Mouse (Mus musculus) Patski (cell line): ENCODE results near the gene Mgmt. TPM values are rescaled to one million over a fixed set of nuclear protein-coding genes. Genes with fewer than 3 reads are reported as not detected.

ENCODE experiments used
- ATAC-seq: fragments of 100-300 bp; one replicate; pipeline ENCODE4 v1.8.0; 2021
- CTCF ChIA-PET: fragments of 350-600 bp; sonication (Branson Sonifier 250); formaldehyde crosslinking; loops from one replicate; lab custom pipeline; 2022; ENCODE audit warnings: inconsistent platforms; lab: Charles Lee
- POLR2A ChIA-PET: fragments of 350-600 bp; sonication (Branson Sonifier 250); formaldehyde crosslinking; loops from one replicate; lab custom pipeline; 2022; ENCODE audit warnings: antibody characterized with exemption, inconsistent platforms; lab: Charles Lee
- DNase-seq: peaks from one replicate; pipeline ENCODE4 v3.0.0-alpha.2; 2011; ENCODE audit warnings: low read depth, low spot score
- H3K27me3 ChIP-seq: fragments of 371-371 bp; one replicate; pipeline ENCODE4 v1.5.1; 2021
- CTCF ChIP-seq: fragments of 100-300 bp; IDR thresholded peaks from one replicate; pipeline ENCODE4 v1.5.1; 2021
- in situ Hi-C: fragments of 300-500 bp; cut with MboI; formaldehyde crosslinking; loops from 3 replicates; pipeline ENCODE4 v1.11.1; 2018; ENCODE audit warnings: low pct_unique_long_range_greater_than_20kb, mixed read lengths
- polyA plus RNA-seq: library from polyadenylated mRNA; unstranded; gene quantifications from one replicate; pipeline ENCODE4 v1.2.3, GENCODE M21; 2021

Gene Mgmt
- polyA plus RNA-seq, 1 experiment from 2014 or later, result not detected

DNA sequence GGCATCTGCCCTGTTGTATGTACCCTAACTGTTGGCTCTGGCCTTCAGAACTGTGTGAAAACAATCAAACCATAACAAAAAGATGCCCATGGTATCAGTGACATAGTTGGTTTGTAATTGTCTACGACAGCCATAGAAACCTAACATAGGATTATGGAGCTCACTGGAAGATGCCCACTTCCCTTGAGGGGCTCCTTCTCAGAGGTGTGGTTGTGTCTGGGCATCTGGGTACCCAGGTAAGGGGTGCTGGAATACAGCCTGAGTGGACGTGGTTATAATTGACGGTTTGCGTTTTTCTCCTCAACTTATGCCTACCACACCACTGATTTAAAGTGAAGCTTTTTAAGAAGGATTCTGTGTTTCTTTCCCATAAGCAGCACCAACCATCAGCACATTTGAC lies 28.5 kb upstream of the Mgmt start:
- no peak for ATAC-seq
- TF ChIP-seq CTCF, result no peak
- H3K27me3 ChIP-seq, result no peaks in the 10 kb centered on the region
- in situ Hi-C loops, result no loop called here
- no peak for DNase-seq
- ChIA-PET POLR2A (no interaction called here), CTCF (no interaction called here)

DNA sequence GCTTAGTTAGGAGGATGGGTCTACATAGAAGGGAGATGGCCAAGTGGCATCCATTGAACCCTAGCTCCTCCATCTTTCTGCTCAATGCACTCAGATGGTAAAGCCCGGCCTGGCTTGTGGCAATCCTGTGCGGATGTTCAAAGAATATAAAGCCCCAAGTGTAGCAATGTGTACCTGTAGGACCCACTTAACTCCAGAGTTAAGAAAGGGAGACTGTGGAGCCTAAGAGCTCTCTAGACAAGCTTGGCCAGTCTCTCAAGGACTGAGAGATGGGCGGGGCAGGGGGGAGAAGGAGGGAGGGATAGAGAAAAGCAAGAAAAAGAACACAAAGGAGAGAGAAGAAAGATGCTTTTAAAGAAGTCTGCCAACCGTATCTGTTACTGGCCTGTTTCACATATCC lies 27.9 kb upstream of the Mgmt start:
- POLR2A ChIA-PET, result no interaction called here
- CTCF ChIA-PET, result no interaction called here
- H3K27me3 ChIP-seq, result no peaks in the 10 kb centered on the region
- DNase-seq, result no peak
- TF ChIP-seq CTCF, result no peak
- no peak for ATAC-seq
- in situ Hi-C loops, result no loop called here

GRCm38 (mm10) chr7:136871535-136871934 lies 22.9 kb upstream of the Mgmt start:
- in situ Hi-C loops, result no loop called here
- H3K27me3 ChIP-seq, result no peaks in the 10 kb centered on the region
- CTCF ChIA-PET, result no interaction called here

GRCm38 (mm10) chr7:136872059-136872458 lies 22.4 kb upstream of the Mgmt start:
- no peak for TF ChIP-seq CTCF
- no peak for DNase-seq
- no peaks in the 10 kb centered on the region for H3K27me3 ChIP-seq
- in situ Hi-C loops, result no loop called here
- POLR2A ChIA-PET, result no interaction called here
- CTCF ChIA-PET, result no interaction called here
- no peak for ATAC-seq

More at GRCm38 (mm10) chr7:136871535-136871934, 22.9 kb upstream of the Mgmt start:
- DNase-seq (no peak), ATAC-seq (no peak)
- TF ChIP-seq CTCF, result no peak
- POLR2A ChIA-PET, result no interaction called here

DNA sequence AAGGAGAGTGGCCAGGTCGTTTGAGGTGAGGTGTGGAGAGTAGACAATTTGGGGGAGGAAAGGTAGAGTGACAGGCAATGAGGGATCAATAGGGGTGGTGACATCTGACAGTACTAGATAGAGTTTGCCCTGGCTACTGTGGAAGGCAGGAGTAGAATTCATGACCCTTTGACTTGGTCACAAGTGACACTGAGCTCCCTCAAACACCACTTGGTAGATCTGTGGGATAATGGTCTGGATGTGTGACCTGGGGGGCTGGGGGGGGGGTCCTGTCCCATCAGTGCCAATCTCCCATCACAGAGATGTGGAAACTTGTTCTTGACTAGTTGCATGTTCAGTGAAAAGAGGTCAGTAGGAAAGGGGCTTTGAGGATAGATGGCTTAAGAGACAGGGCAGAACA lies 20.0 kb upstream of the Mgmt start:
- no peak for DNase-seq

DNA sequence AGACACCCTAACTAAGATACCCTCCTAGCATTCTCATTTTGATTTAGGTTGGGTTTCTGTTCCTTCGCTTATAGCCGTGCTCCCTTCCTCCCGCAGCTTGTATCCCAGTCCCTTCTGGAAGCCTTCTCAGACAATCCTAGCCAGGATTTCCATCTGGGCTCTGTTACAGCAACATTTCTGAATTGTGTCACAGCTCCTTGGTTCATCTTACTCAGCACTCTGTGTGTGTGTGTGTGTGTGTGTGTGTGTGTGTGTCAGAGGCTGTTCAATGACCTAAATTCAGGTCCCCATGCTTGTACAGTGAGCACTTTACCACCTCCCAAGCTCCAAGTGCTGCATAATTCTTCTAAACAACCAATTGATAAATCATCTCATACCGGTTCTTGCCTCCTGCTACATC lies 14.0 kb upstream of the Mgmt start:
- TF ChIP-seq CTCF, result no peak
- no peak for DNase-seq
- CTCF ChIA-PET, result no interaction called here

More for the DNA sequence above, 20.0 kb upstream of the Mgmt start:
- TF ChIP-seq CTCF, result no peak
- in situ Hi-C loops, result no loop called here
- no peak for ATAC-seq
- CTCF ChIA-PET, result no interaction called here
- no peaks in the 10 kb centered on the region for H3K27me3 ChIP-seq
- POLR2A ChIA-PET, result no interaction called here

DNA sequence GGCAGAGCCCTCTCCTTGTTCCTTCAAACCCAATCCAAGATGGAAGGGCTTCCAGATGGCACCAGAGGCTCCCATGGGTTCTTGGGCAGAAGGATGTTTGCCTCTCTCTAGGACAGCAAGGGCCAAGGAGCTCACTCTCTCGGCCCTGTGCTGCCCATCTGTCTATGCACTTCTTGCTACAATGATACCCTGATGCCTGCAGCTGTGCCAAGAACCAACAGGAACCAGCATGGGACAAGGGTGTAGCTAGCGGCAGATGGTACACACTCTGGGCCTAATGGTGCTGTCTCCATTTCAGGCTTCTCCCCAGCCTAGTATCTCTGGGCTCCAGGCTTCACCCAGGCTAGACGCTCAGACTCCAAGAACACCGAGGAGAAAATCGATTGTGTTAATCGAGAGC lies 6.3 kb upstream of the Mgmt start:
- CTCF ChIA-PET, result interaction anchor here (0.8 kb wide), 1 partner anchor 9 kb away, joined by 3 read pairs; no protein-coding TSS in a partner anchor
- DNase-seq (no peak), ATAC-seq (no peak)
- POLR2A ChIA-PET, result no interaction called here
- H3K27me3 ChIP-seq, result no peaks in the 10 kb centered on the region
- TF ChIP-seq CTCF, result no peak
- in situ Hi-C loops, result no loop called here

More for the DNA sequence above, 14.0 kb upstream of the Mgmt start:
- in situ Hi-C loops, result no loop called here
- ATAC-seq, result no peak
- POLR2A ChIA-PET, result interaction anchor here (0.6 kb wide), 1 partner anchor 485 kb away, joined by 3 read pairs; no protein-coding TSS in a partner anchor
- H3K27me3 ChIP-seq, result no peaks in the 10 kb centered on the region

GRCm38 (mm10) chr7:136895356-136895755 lies 942 bp downstream of the Mgmt start:
- in situ Hi-C loops, result no loop called here
- no peak for DNase-seq

DNA sequence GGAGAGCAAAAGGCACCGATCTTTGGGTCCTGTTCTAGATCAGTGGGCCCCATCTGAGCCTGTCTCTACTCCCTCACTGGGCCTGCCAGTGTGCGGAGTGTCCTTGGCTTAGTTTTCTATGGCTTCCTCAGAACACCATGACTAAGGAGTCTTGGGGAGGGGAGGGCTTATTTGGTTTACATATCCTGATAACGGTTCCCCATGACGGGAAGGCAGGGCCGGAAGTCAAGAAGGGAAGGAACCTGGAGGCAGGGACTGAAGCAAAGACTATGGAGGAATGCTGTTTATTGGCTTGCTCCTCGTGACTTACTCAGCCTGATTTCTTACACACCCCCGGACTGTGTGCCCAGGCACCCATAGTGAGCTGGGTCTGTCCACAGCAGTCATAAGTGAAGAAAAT lies 1.4 kb downstream of the Mgmt start:
- DNase-seq (no peak), ATAC-seq (no peak)
- CTCF ChIA-PET, result no interaction called here
- in situ Hi-C loops, result no loop called here
- TF ChIP-seq CTCF, result no peak
- POLR2A ChIA-PET, result no interaction called here
- H3K27me3 ChIP-seq, result no peaks in the 10 kb centered on the region

More at GRCm38 (mm10) chr7:136895356-136895755, 942 bp downstream of the Mgmt start:
- ChIA-PET POLR2A (no interaction called here), CTCF (no interaction called here)
- no peak for TF ChIP-seq CTCF
- no peak for ATAC-seq
- no peaks in the 10 kb centered on the region for H3K27me3 ChIP-seq

GRCm38 (mm10) chr7:136897481-136897880 lies 3.1 kb downstream of the Mgmt start:
- ChIA-PET POLR2A (no interaction called here), CTCF (no interaction called here)
- no peak for TF ChIP-seq CTCF
- ATAC-seq, result no peak
- no peaks in the 10 kb centered on the region for H3K27me3 ChIP-seq
- in situ Hi-C loops, result no loop called here
- DNase-seq, result no peak

- ATAC-seq, result no peak
- no peak for TF ChIP-seq CTCF
- CTCF ChIA-PET, result no interaction called here
- no peaks in the 10 kb centered on the region for H3K27me3 ChIP-seq
- POLR2A ChIA-PET, result no interaction called here
- no peak for DNase-seq
- in situ Hi-C loops, result no loop called here
These were observed 3.6 kb downstream of the Mgmt start for GRCm38 (mm10) chr7:136898005-136898404.

GRCm38 (mm10) chr7:136908616-136909144 lies 14.3 kb downstream of the Mgmt start:
- CTCF ChIA-PET, result no interaction called here
- in situ Hi-C loops, result no loop called here
- H3K27me3 ChIP-seq, result no peaks in the 10 kb centered on the region
- ATAC-seq (no peak), DNase-seq (no peak)
- no peak for TF ChIP-seq CTCF
- POLR2A ChIA-PET, result no interaction called here
